Mouse (Mus musculus) spleen, adult 2 months (tissue): Measurements from ENCODE around the gene Plekha6. TPM values are rescaled to one million over a fixed set of nuclear protein-coding genes. Genes with fewer than 3 reads are reported as not detected.

ENCODE experiments used
- DNase-seq, 2 experiments: peaks; one replicate each; pipeline versions ENCODE4 v3.0.0 to v3.0.0-alpha.2; 2012 to 2021; ENCODE audit warnings: low spot score in 2 of 2, low read depth in 1 of 2
- H3K27ac ChIP-seq: fragments of 200-500 bp; 2 replicates; pipeline ENCODE4 v1.5.1; 2012; ENCODE audit warnings: low read length, inconsistent platforms; ENCODE audit not compliant: insufficient read depth
- H3K27me3 ChIP-seq: fragments of 200-500 bp; 2 replicates; pipeline ENCODE4 v1.6.1; 2012; ENCODE audit warnings: mild to moderate bottlenecking, moderate library complexity, low read length, inconsistent platforms; ENCODE audit not compliant: control insufficient read depth, insufficient read depth
- H3K36me3 ChIP-seq: fragments of 200-500 bp; 2 replicates; pipeline ENCODE4 v1.6.1; 2012; ENCODE audit warnings: mild to moderate bottlenecking, low read length, inconsistent platforms; ENCODE audit not compliant: control insufficient read depth, insufficient read depth
- H3K4me1 ChIP-seq: fragments of 200-500 bp; 2 replicates; pipeline ENCODE4 v1.6.1; 2011; ENCODE audit warnings: inconsistent platforms; ENCODE audit not compliant: control insufficient read depth, insufficient read depth, insufficient read length
- H3K4me3 ChIP-seq: fragments of 200-500 bp; 2 replicates; pipeline ENCODE4 v1.5.1; 2011; ENCODE audit warnings: mild to moderate bottlenecking, inconsistent platforms; ENCODE audit not compliant: insufficient read depth, insufficient read length; ENCODE audit errors: extremely low read depth
- CTCF ChIP-seq: fragments of 200-500 bp; IDR thresholded peaks from 2 replicates; pipeline ENCODE4 v1.5.1; 2011; ENCODE audit warnings: mild to moderate bottlenecking, inconsistent platforms; ENCODE audit not compliant: insufficient read depth, insufficient read length, insufficient replicate concordance; ENCODE audit errors: extremely low read depth
- POLR2A ChIP-seq: fragments of 200-500 bp; IDR thresholded peaks from 2 replicates; pipeline ENCODE4 v1.6.1; 2011; ENCODE audit warnings: low read depth, low read length, inconsistent platforms
- WGBS: fragments of 180-500 bp; shearing (Covaris S2); methylation state at CpG from one replicate; pipeline ENCODE4 v1.1.7; 2018; 5-methylcytosine and 5-hydroxymethylcytosine counted together
- polyA plus RNA-seq: library from polyadenylated mRNA; depleted of rRNA; stranded (reverse); fragments of >200 nt; gene quantifications from 2 replicates; pipeline ENCODE4 v1.2.3, GENCODE M21; 2012

Plekha6 gene
- polyA plus RNA-seq, 1 experiment, result 26.0 TPM

GRCm38 (mm10) chr1:133252251-133252650, 88.2 kb downstream of the Plekha6 start:
- no peak for TF ChIP-seq CTCF
- TF ChIP-seq POLR2A, result no peak
- Histone ChIP-seq H3K4me1 (no peaks in the 10 kb centered on the region), H3K4me3 (no peak overlapping the region), H3K27ac (peak overlapping the region; percentile 64), H3K36me3 (no peaks in the 10 kb centered on the region), H3K27me3 (no peaks in the 10 kb centered on the region)
- DNase-seq, result no peak
- WGBS, result 84% methylated on average over 3 of the region's 3 CpGs

GRCm38 (mm10) chr1:133252801-133253531, 89.0 kb downstream of the Plekha6 start:
- no peaks in the 10 kb centered on the region for H3K4me1 ChIP-seq
- no peaks in the 10 kb centered on the region for H3K36me3 ChIP-seq
- no peak overlapping the region for H3K4me3 ChIP-seq
- TF ChIP-seq CTCF, result no peak
- no peak for TF ChIP-seq POLR2A
- no peak for DNase-seq
- 72% methylated on average over 10 of the region's 10 CpGs for WGBS
- H3K27me3 ChIP-seq, result no peaks in the 10 kb centered on the region
- peak overlapping the region; percentile 24; the same call in 1 of the 2 replicates for H3K27ac ChIP-seq

- Histone ChIP-seq H3K4me1 (no peaks in the 10 kb centered on the region), H3K27ac (no peak overlapping the region), H3K36me3 (no peaks in the 10 kb centered on the region), H3K4me3 (no peak overlapping the region), H3K27me3 (no peaks in the 10 kb centered on the region)
- DNase-seq, result no peak
- WGBS, result 77% methylated on average over 1 of the region's 1 CpGs
- no peak for TF ChIP-seq POLR2A
- no peak for TF ChIP-seq CTCF
These were observed 89.5 kb downstream of the Plekha6 start for GRCm38 (mm10) chr1:133253532-133253866.

GRCm38 (mm10) chr1:133254226-133254625, 90.2 kb downstream of the Plekha6 start:
- no peaks in the 10 kb centered on the region for H3K4me1 ChIP-seq
- DNase-seq, result no peak
- 71% methylated on average over 6 of the region's 6 CpGs for WGBS
- TF ChIP-seq CTCF (no peak), POLR2A (no peak)
- H3K36me3 ChIP-seq, result no peaks in the 10 kb centered on the region
- no peak overlapping the region for H3K27ac ChIP-seq
- no peaks in the 10 kb centered on the region for H3K27me3 ChIP-seq
- H3K4me3 ChIP-seq, result no peak overlapping the region

- no peak for DNase-seq
- Histone ChIP-seq H3K36me3 (no peaks in the 10 kb centered on the region), H3K27me3 (no peaks in the 10 kb centered on the region), H3K4me1 (no peaks in the 10 kb centered on the region), H3K27ac (no peak overlapping the region), H3K4me3 (no peak overlapping the region)
- TF ChIP-seq CTCF (no peak), POLR2A (no peak)
- WGBS, result 50% methylated on average over 9 of the region's 9 CpGs
These were observed 91.1 kb downstream of the Plekha6 start for GRCm38 (mm10) chr1:133254856-133255764.

GRCm38 (mm10) chr1:133255776-133256175, 91.8 kb downstream of the Plekha6 start:
- no peaks in the 10 kb centered on the region for H3K27me3 ChIP-seq
- H3K4me1 ChIP-seq, result no peaks in the 10 kb centered on the region
- TF ChIP-seq CTCF, result no peak
- no peak for TF ChIP-seq POLR2A
- DNase-seq, result no peak
- H3K36me3 ChIP-seq, result no peaks in the 10 kb centered on the region
- no peak overlapping the region for H3K27ac ChIP-seq
- 85% methylated on average over 5 of the region's 5 CpGs for WGBS
- H3K4me3 ChIP-seq, result no peak overlapping the region

- DNase-seq, result no peak
- Histone ChIP-seq H3K4me1 (no peaks in the 10 kb centered on the region), H3K27ac (no peak overlapping the region), H3K36me3 (no peaks in the 10 kb centered on the region), H3K4me3 (no peak overlapping the region), H3K27me3 (no peaks in the 10 kb centered on the region)
- 85% methylated on average over 8 of the region's 8 CpGs for WGBS
- TF ChIP-seq POLR2A, result no peak
- TF ChIP-seq CTCF, result no peak
These were observed 92.3 kb downstream of the Plekha6 start for GRCm38 (mm10) chr1:133256347-133256746.
